Mouse (Mus musculus) ES-E14 (cell line): ENCODE measurements at regions not wholly inside any gene's neighbourhood (a gene's known extent, or its start where the extent isn't known, plus 50 kb on each side); places are given as distances from the start of the nearest gene placed in this dataset.

Source experiments
- CHD2 ChIP-seq: IDR thresholded peaks from 2 replicates; pipeline ENCODE4 v1.6.1; 2014; ENCODE audit warnings: mild to moderate bottlenecking, low read depth, low read length, inconsistent platforms
- HCFC1 ChIP-seq: IDR thresholded peaks from 2 replicates; pipeline ENCODE4 v1.6.1; 2012; ENCODE audit warnings: low read length, inconsistent platforms, borderline replicate concordance; ENCODE audit not compliant: insufficient read depth
- MAFK ChIP-seq: IDR thresholded peaks from 2 replicates; pipeline ENCODE4 v1.6.1; 2014; ENCODE audit warnings: mild to moderate bottlenecking, low read depth, low read length, inconsistent platforms; ENCODE audit not compliant: insufficient read depth
- ZC3H11A ChIP-seq: IDR thresholded peaks from 2 replicates; pipeline ENCODE4 v1.6.1; 2012; ENCODE audit warnings: low read depth, mild to moderate bottlenecking, inconsistent platforms, low read length, borderline replicate concordance
- ZNF384 ChIP-seq: IDR thresholded peaks from 2 replicates; pipeline ENCODE4 v1.6.1; 2012; ENCODE audit warnings: low read depth, low read length, inconsistent platforms

DNA sequence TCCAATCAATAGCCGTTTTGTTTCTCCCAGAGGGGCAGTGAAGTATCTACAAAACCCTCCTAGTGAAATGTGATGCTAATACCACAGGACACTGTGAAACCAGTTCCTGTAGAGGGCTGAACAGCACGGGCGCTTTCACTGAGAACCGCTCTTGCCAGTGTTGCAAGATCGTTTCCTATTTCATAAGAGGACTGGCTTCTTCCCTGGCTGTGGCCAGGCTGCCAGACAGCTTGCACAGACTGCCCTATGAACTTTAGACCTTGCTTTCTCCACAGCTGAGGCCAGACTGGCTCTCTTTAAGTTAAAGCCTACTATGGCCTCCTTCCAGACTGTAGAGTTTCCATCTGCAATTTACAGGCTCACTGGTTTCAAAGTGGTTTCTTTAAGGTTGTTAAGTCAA, 173.8 kb upstream of the Prdm1 start:
- TF ChIP-seq ZNF384 (no peak), HCFC1 (no peak), MAFK (no peak), CHD2 (no peak), ZC3H11A (no peak)
